Mouse (Mus musculus) liver, embryonic 11.5 days (tissue): ENCODE results near the gene Cyb5r4. TPM values are rescaled to one million over a fixed set of nuclear protein-coding genes. Genes with fewer than 3 reads are reported as not detected.
"Not testable (repeated sequence)": the region's sequence is repeated elsewhere in the genome, so short reads cannot be mapped to it uniquely, and the experiment has no call there.

Experiments used
- ATAC-seq: fragments of 200-750 bp; cut with Nextera tagmentation; replicated peaks from 2 replicates; pipeline ENCODE4 v1.8.0; 2017; ENCODE audit warnings: moderate number of reproducible peaks, mild to moderate bottlenecking, moderate TSS enrichment, moderate library complexity; ENCODE audit not compliant: low FRiP score
- DNase-seq: peaks from one replicate; pipeline ENCODE4 v3.0.0-alpha.2; 2017; ENCODE audit warnings: low spot score
- H3K27ac ChIP-seq: fragments of 300-500 bp; sonication (generic); 2 replicates; pipeline ENCODE4 v1.5.1; 2014; ENCODE audit warnings: mild to moderate bottlenecking, low read depth, low read length, control low read depth
- H3K27me3 ChIP-seq: fragments of 300-500 bp; sonication (generic); replicated peaks from 2 replicates; pipeline ENCODE4 v1.6.1; 2014; ENCODE audit warnings: low read length, mixed read lengths; ENCODE audit not compliant: control insufficient read depth, insufficient read depth
- H3K36me3 ChIP-seq: fragments of 300-500 bp; sonication (generic); 2 replicates; pipeline ENCODE4 v1.6.1; 2014; ENCODE audit warnings: mild to moderate bottlenecking, low read length, moderate library complexity, mixed read lengths; ENCODE audit not compliant: control insufficient read depth, insufficient read depth
- H3K4me1 ChIP-seq: fragments of 300-500 bp; sonication (generic); replicated peaks from 2 replicates; pipeline ENCODE4 v1.6.1; 2014; ENCODE audit warnings: low read length, mixed read lengths; ENCODE audit not compliant: control insufficient read depth, insufficient read depth
- H3K4me2 ChIP-seq: fragments of 300-500 bp; sonication (generic); 2 replicates; pipeline ENCODE4 v1.6.1; 2014; ENCODE audit warnings: mild to moderate bottlenecking, control low read depth, moderate library complexity
- H3K4me3 ChIP-seq: fragments of 300-500 bp; sonication (generic); 2 replicates; pipeline ENCODE4 v1.5.1; 2014; ENCODE audit warnings: low read depth, low read length, control low read depth
- H3K9ac ChIP-seq: fragments of 300-500 bp; sonication (generic); 2 replicates; pipeline ENCODE4 v1.6.1; 2014; ENCODE audit warnings: low read depth, low read length, control low read depth
- H3K9me3 ChIP-seq: fragments of 300-500 bp; sonication (generic); 2 replicates; pipeline ENCODE4 v1.6.1; 2016; ENCODE audit warnings: low read length, inconsistent platforms, mixed read lengths; ENCODE audit not compliant: control insufficient read depth
- WGBS: fragments of 180-500 bp; shearing (Covaris S2); extraction: QIAGEN DNeasy Blood & Tissue Kit; methylation state at CpG from one replicate; pipeline ENCODE4 v1.1.7; 2014; 5-methylcytosine and 5-hydroxymethylcytosine counted together
- polyA plus RNA-seq: library from polyadenylated mRNA; unstranded; fragments of >200 nt; fragmentation: Nextera tagmentation; extraction: Ambion mirVana; gene quantifications from 2 replicates; pipeline ENCODE4 v1.2.1, GENCODE M21; 2014

The Cyb5r4 gene
- polyA plus RNA-seq, 1 experiment from 2014 or later, result 63.2 TPM

DNA sequence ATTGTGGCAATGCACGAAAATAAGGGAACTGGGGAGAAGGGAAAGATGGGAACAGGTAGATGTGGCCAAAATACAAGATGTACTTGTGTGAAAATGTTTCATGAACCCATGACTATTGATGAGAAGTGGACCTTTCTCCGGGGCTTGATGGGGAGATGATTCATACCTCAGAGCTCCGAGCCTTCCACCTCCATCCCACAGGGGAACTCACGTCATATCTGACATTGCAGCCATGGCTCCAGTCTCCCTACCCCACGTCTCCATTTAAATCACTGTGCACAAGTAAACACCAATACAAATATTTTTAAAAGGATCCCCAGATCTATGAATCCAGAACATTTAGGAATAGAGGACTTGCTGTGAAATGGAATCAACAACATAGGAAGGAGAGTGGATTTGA is 93.2 kb downstream of the Cyb5r4 start:
- no peak overlapping the region for H3K27ac ChIP-seq

DNA sequence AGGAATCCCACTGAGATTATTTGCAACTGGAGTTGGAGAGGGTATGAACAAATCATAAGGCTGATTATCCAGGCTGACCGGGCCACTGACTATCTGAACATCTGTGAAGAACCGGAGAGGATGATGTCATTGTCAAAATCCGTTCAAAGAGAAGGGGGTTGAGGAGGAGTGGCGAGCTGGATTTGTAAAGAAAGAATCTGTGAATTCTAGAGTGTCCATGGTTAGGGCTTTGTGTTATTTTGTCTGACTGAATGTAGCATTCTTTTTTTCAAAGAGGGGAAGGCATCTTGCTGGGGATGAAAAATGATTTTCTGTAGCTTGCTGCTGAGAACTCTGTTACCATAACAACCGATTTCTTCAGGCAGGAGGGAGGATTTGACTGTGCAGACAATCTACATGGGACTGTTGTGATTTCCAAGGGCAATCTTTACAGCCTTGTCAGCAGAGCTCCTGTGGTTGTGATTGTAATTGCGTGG is 93.7 kb downstream of the Cyb5r4 start:
- WGBS, result 66% methylated on average over 6 of the region's 6 CpGs
- Histone ChIP-seq H3K27me3 (no peaks in the 10 kb centered on the region), H3K9ac (no peak overlapping the region), H3K4me3 (no peak overlapping the region), H3K9me3 (no peaks in the 10 kb centered on the region), H3K27ac (no peak overlapping the region), H3K36me3 (no peaks in the 10 kb centered on the region), H3K4me1 (no peaks in the 10 kb centered on the region), H3K4me2 (no peak overlapping the region)
- DNase-seq, result no peak
- ATAC-seq, result no peak

More for the DNA sequence above, 93.2 kb downstream of the Cyb5r4 start:
- Histone ChIP-seq H3K4me2 (no peak overlapping the region), H3K27me3 (no peaks in the 10 kb centered on the region), H3K4me1 (no peaks in the 10 kb centered on the region), H3K9me3 (no peaks in the 10 kb centered on the region), H3K4me3 (no peak overlapping the region), H3K36me3 (no peaks in the 10 kb centered on the region), H3K9ac (no peak overlapping the region)
- WGBS, result 75% methylated on average over 5 of the region's 5 CpGs
- ATAC-seq (no peak), DNase-seq (no peak)

DNA sequence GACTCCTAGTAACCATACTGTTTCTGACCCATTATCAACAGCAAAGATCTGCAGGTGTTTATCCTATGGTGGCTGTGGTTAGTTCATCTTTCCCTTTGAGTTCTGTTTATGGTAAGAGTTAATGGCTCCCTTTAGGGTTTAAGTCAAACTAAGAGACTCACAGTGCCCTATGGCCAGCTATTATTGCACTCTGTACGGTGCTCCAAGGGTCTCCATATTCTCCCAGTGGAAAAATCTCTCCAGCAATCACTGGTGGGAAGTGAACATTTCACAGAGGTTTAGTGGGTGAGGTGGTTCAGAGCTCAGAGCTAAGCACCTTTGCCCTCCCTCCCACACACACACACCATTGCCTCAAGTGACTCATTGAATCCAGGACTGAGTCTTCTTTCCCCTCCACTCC is 94.2 kb downstream of the Cyb5r4 start:
- Histone ChIP-seq H3K9me3 (no peaks in the 10 kb centered on the region), H3K27me3 (no peaks in the 10 kb centered on the region), H3K27ac (no peak overlapping the region), H3K4me1 (no peaks in the 10 kb centered on the region), H3K4me3 (no peak overlapping the region), H3K4me2 (no peak overlapping the region), H3K9ac (no peak overlapping the region), H3K36me3 (no peaks in the 10 kb centered on the region)
- DNase-seq (no peak), ATAC-seq (no peak)
- 80% methylated on average over 1 of the region's 1 CpGs for WGBS

DNA sequence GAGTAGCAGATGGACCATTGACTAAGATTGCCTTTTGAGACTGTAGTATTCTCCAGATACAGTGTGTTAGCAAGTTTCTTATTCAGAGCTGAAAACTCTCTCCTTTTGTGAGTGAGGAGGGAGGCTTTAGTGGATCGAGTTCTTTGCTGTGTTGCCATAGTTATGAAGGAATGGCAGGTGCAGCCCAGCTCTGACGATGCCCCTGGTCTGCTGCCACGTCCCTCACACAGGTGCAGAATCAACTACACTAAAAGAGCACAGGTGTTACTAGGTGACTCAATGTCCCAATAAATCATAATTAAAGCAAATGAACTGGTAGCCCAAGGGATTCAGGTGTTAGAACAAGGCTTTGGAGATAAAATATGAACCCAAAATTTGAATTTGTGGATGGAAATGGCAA is 97.2 kb downstream of the Cyb5r4 start:
- Histone ChIP-seq H3K9ac (no peak overlapping the region), H3K27ac (no peak overlapping the region), H3K9me3 (no peaks in the 10 kb centered on the region), H3K4me1 (no peaks in the 10 kb centered on the region), H3K4me3 (no peak overlapping the region), H3K27me3 (no peaks in the 10 kb centered on the region), H3K36me3 (no peaks in the 10 kb centered on the region), H3K4me2 (no peak overlapping the region)
- DNase-seq, result no peak
- ATAC-seq, result no peak
- 74% methylated on average over 3 of the region's 3 CpGs for WGBS

DNA sequence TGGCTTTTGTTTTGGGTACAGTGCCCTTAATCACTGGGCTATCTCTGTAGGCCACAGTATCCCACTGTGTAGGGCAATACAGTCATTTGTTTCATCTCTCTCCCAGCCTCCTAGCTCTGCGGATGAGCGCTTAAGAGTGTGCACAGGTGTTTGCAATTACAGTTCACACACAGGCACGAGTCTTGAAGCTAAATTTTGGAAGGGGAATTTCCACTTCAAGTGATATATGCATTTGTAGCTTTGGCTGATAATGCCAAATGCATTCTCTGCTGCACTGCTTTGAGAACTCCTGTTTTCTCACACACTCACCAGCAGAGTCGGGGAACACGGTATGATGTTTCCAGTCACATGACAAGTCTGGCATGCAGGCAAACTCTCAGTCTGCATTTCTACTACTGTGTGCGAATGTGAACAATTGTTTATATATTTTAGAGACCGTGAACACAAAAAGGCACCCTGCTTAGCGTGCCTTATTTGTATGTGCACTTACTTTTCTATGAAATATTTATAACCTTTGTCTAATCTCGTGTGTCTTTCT is 100.2 kb downstream of the Cyb5r4 start:
- no peak for DNase-seq
- no peak for ATAC-seq

DNA sequence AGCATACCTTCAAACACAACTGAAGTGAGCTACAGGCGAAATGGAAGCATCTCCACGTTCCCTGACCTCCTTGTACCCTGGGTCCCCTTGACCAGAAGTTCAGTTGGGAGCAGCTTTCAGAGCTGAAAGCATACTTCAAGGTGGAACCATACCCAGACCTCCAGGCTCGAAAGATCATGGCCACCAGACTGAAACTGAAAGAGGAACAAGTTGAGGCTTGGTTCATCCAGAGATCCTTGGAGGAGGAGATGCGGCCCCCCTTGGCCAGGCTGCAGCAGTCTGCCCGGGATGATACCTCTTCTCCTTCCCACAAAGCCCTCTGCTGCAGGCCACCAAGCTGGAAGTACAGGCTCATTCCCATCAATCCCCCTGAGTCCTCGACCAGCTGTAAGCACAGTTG is 105.2 kb downstream of the Cyb5r4 start:
- not testable (repeated sequence) for H3K4me1 ChIP-seq, H3K9ac ChIP-seq, H3K4me3 ChIP-seq, DNase-seq, H3K36me3 ChIP-seq, ATAC-seq, H3K27me3 ChIP-seq, H3K4me2 ChIP-seq, H3K27ac ChIP-seq, H3K9me3 ChIP-seq
- WGBS, result 74% methylated on average over 4 of the region's 6 CpGs

More for the DNA sequence above, 100.2 kb downstream of the Cyb5r4 start:
- no peaks in the 10 kb centered on the region for H3K27me3 ChIP-seq
- H3K36me3 ChIP-seq, result no peaks in the 10 kb centered on the region
- H3K4me1 ChIP-seq, result no peaks in the 10 kb centered on the region
- 72% methylated on average over 9 of the region's 9 CpGs for WGBS
- no peak overlapping the region for H3K27ac ChIP-seq
- H3K4me2 ChIP-seq, result no peak overlapping the region
- H3K9me3 ChIP-seq, result no peaks in the 10 kb centered on the region
- no peak overlapping the region for H3K4me3 ChIP-seq
- no peak overlapping the region for H3K9ac ChIP-seq

Other genes starting within 250 kb of the Cyb5r4 start
- 1.2 and 1.3 TPM in 2 replicates for gene Snap91, start 141.4 kb upstream of the Cyb5r4 start, polyA plus RNA-seq
- not detected in 2 replicates for gene Ripply2, start 6.5 kb upstream of the Cyb5r4 start, polyA plus RNA-seq
- gene Mrap2, start 122.3 kb downstream of the Cyb5r4 start, polyA plus RNA-seq, result not detected in 2 replicates
- 5.6 and 5.8 TPM in 2 replicates for gene Cep162, start 233.5 kb downstream of the Cyb5r4 start, polyA plus RNA-seq